Mouse (Mus musculus) MEL (cell line): Measurements from ENCODE around the gene Med15. TPM values are rescaled to one million over a fixed set of nuclear protein-coding genes. Genes with fewer than 3 reads are reported as not detected.

Experiments used
- DNase-seq: peaks from one replicate; pipeline ENCODE4 v3.0.0; 2011; ENCODE audit warnings: low read depth, low spot score
- H3K27ac ChIP-seq: 2 replicates; pipeline ENCODE4 v1.5.1; 2012; ENCODE audit warnings: low read depth, mild to moderate bottlenecking, control low read depth, low read length, moderate library complexity; ENCODE audit not compliant: control insufficient read depth
- H3K27me3 ChIP-seq, 2 experiments: fragments of 150-350 bp in 1 of 2; sonication (generic) in 1 of 2; 2 replicates each; pipeline ENCODE4 v1.6.1; 2012; ENCODE audit warnings: low read length in 2 of 2, mild to moderate bottlenecking in 2 of 2, improper control_type of control experiment in 1 of 2, moderate library complexity in 1 of 2; ENCODE audit not compliant: insufficient read depth in 2 of 2, control insufficient read depth in 1 of 2
- H3K36me3 ChIP-seq, 2 experiments: 2 replicates each; pipeline ENCODE4 v1.6.1; 2012 to 2014; ENCODE audit warnings: low read length in 2 of 2, improper control_type of control experiment in 1 of 2, inconsistent platforms in 1 of 2, mild to moderate bottlenecking in 1 of 2; ENCODE audit not compliant: insufficient read depth in 2 of 2, control insufficient read depth in 1 of 2
- H3K4me1 ChIP-seq, 2 experiments: fragments of 150-350 bp in 1 of 2; sonication (generic) in 1 of 2; 2 replicates each; pipeline ENCODE4 v1.6.1; 2012; ENCODE audit warnings: low read length in 2 of 2, improper control_type of control experiment in 1 of 2, mild to moderate bottlenecking in 1 of 2; ENCODE audit not compliant: insufficient read depth in 2 of 2, control insufficient read depth in 1 of 2
- H3K4me3 ChIP-seq, 2 experiments: fragments of 150-350 bp in 1 of 2; sonication (generic) in 1 of 2; 2 replicates each; pipeline ENCODE4 v1.5.1; 2012; ENCODE audit warnings: low read depth in 2 of 2, low read length in 2 of 2, mild to moderate bottlenecking in 2 of 2, moderate library complexity in 2 of 2, control low read depth in 1 of 2, improper control_type of control experiment in 1 of 2; ENCODE audit not compliant: control insufficient read depth in 1 of 2, insufficient read depth in 1 of 2
- H3K79me2 ChIP-seq: 2 replicates; pipeline ENCODE4 v1.6.1; 2012; ENCODE audit warnings: mild to moderate bottlenecking, low read length, moderate library complexity; ENCODE audit not compliant: control insufficient read depth, poor library complexity, insufficient read depth
- H3K9ac ChIP-seq: 2 replicates; pipeline ENCODE4 v1.6.1; 2012; ENCODE audit warnings: low read depth, mild to moderate bottlenecking, control low read depth, low read length, moderate library complexity; ENCODE audit not compliant: control insufficient read depth, poor library complexity, severe bottlenecking
- H3K9me3 ChIP-seq: fragments of 150-350 bp; sonication (generic); replicated peaks from 2 replicates; pipeline ENCODE4 v1.6.1; 2012; ENCODE audit warnings: mild to moderate bottlenecking, low read length, improper control_type of control experiment, moderate library complexity; ENCODE audit not compliant: insufficient read depth
- BHLHE40 ChIP-seq: IDR thresholded peaks from 2 replicates; pipeline ENCODE4 v1.6.1; 2012; ENCODE audit warnings: low read depth, mild to moderate bottlenecking, inconsistent platforms, low read length, improper control_type of control experiment, borderline replicate concordance
- CHD2 ChIP-seq: IDR thresholded peaks from 2 replicates; pipeline ENCODE4 v1.6.1; 2011; ENCODE audit warnings: low read length, improper control_type of control experiment
- CTCF ChIP-seq, 3 experiments: IDR thresholded peaks in 2 of 3; conservative IDR thresholded peaks in 1 of 3; 2 replicates each; pipeline ENCODE4 v1.5.1; 2011 to 2012; ENCODE audit warnings: low read length in 3 of 3, low read depth in 2 of 3, mild to moderate bottlenecking in 2 of 3, improper control_type of control experiment in 1 of 3, inconsistent platforms in 1 of 3, mixed read lengths in 1 of 3, moderate library complexity in 1 of 3; ENCODE audit not compliant: control insufficient read depth in 1 of 3, insufficient read depth in 1 of 3, poor library complexity in 1 of 3, severe bottlenecking in 1 of 3
- EP300 ChIP-seq, 2 experiments: IDR thresholded peaks; 2 replicates each; pipeline ENCODE4 v1.6.1; 2011; ENCODE audit warnings: improper control_type of control experiment in 2 of 2, low read length in 2 of 2, low read depth in 1 of 2, mild to moderate bottlenecking in 1 of 2
- ETS1 ChIP-seq: IDR thresholded peaks from 2 replicates; pipeline ENCODE4 v1.6.1; 2012; ENCODE audit warnings: low read depth, mild to moderate bottlenecking, inconsistent platforms, low read length, improper control_type of control experiment, moderate library complexity
- GATA1 ChIP-seq: IDR thresholded peaks from 2 replicates; pipeline ENCODE4 v1.6.1; 2011; ENCODE audit warnings: low read depth, low read length, improper control_type of control experiment
- JUND ChIP-seq: IDR thresholded peaks from 2 replicates; pipeline ENCODE4 v1.6.1; 2011; ENCODE audit warnings: low read depth, mild to moderate bottlenecking, improper control_type of control experiment, low read length
- KAT2A ChIP-seq: conservative IDR thresholded peaks from 2 replicates; pipeline ENCODE4 v1.6.1; 2012; ENCODE audit warnings: low read depth, low read length, improper control_type of control experiment, inconsistent platforms
- MAFK ChIP-seq: IDR thresholded peaks from 2 replicates; pipeline ENCODE4 v1.6.1; 2011; ENCODE audit warnings: low read depth, mild to moderate bottlenecking, low read length, improper control_type of control experiment, borderline replicate concordance
- MAX ChIP-seq: IDR thresholded peaks from 2 replicates; pipeline ENCODE4 v1.6.1; 2011; ENCODE audit warnings: low read length, improper control_type of control experiment
- MEF2A ChIP-seq: IDR thresholded peaks from 2 replicates; pipeline ENCODE4 v1.6.1; 2014; ENCODE audit warnings: low read depth, mild to moderate bottlenecking, inconsistent platforms, low read length, improper control_type of control experiment; ENCODE audit not compliant: poor library complexity, insufficient replicate concordance, severe bottlenecking; ENCODE audit errors: extremely low read depth
- MXI1 ChIP-seq: IDR thresholded peaks from 2 replicates; pipeline ENCODE4 v1.6.1; 2011; ENCODE audit warnings: mild to moderate bottlenecking, low read depth, low read length, improper control_type of control experiment
- MYB ChIP-seq: IDR thresholded peaks from 2 replicates; pipeline ENCODE4 v1.6.1; 2011; ENCODE audit warnings: mild to moderate bottlenecking, low read depth, low read length, improper control_type of control experiment
- POLR2A ChIP-seq, 2 experiments: IDR thresholded peaks; 2 replicates each; pipeline ENCODE4 v1.6.1; 2011 to 2012; ENCODE audit warnings: low read length in 2 of 2, mild to moderate bottlenecking in 2 of 2, control low read depth in 1 of 2, improper control_type of control experiment in 1 of 2, low read depth in 1 of 2, moderate library complexity in 1 of 2; ENCODE audit not compliant: control insufficient read depth in 1 of 2, insufficient read depth in 1 of 2, poor library complexity in 1 of 2
- POLR2AphosphoS2 ChIP-seq: IDR thresholded peaks from 2 replicates; pipeline ENCODE4 v1.6.1; 2011; ENCODE audit warnings: low read length, improper control_type of control experiment
- POLR2AphosphoS5 ChIP-seq: IDR thresholded peaks from 2 replicates; pipeline ENCODE4 v1.6.1; 2012; ENCODE audit warnings: low read depth, borderline replicate concordance, mild to moderate bottlenecking, inconsistent platforms, low read length, moderate library complexity, mixed read lengths
- RCOR1 ChIP-seq: IDR thresholded peaks from 2 replicates; pipeline ENCODE4 v1.6.1; 2012; ENCODE audit warnings: low read depth, mild to moderate bottlenecking, inconsistent platforms, low read length, improper control_type of control experiment
- SIN3A ChIP-seq: IDR thresholded peaks from 2 replicates; pipeline ENCODE4 v1.6.1; 2012; ENCODE audit warnings: low read length, improper control_type of control experiment, inconsistent platforms
- TAL1 ChIP-seq: IDR thresholded peaks from 2 replicates; pipeline ENCODE4 v1.6.1; 2012; ENCODE audit warnings: mild to moderate bottlenecking, inconsistent platforms, low read length, moderate library complexity, mixed read lengths
- TCF12 ChIP-seq: IDR thresholded peaks from 2 replicates; pipeline ENCODE4 v1.6.1; 2014; ENCODE audit warnings: low read depth, mild to moderate bottlenecking, inconsistent platforms, low read length, improper control_type of control experiment, moderate library complexity
- UBTF ChIP-seq: IDR thresholded peaks from 2 replicates; pipeline ENCODE4 v1.6.1; 2012; ENCODE audit warnings: low read depth, mild to moderate bottlenecking, inconsistent platforms, low read length, improper control_type of control experiment, moderate library complexity, borderline replicate concordance; ENCODE audit not compliant: insufficient read depth
- USF1 ChIP-seq: IDR thresholded peaks from 2 replicates; pipeline ENCODE4 v1.6.1; 2014; ENCODE audit warnings: low read depth, mild to moderate bottlenecking, inconsistent platforms, low read length, improper control_type of control experiment, moderate library complexity
- USF2 ChIP-seq, 2 experiments: IDR thresholded peaks; 2 replicates each; pipeline ENCODE4 v1.6.1; 2011 to 2012; ENCODE audit warnings: improper control_type of control experiment in 2 of 2, low read length in 2 of 2, borderline replicate concordance in 1 of 2, inconsistent platforms in 1 of 2, low read depth in 1 of 2, mild to moderate bottlenecking in 1 of 2; ENCODE audit not compliant: insufficient read depth in 1 of 2
- ZKSCAN1 ChIP-seq: IDR thresholded peaks from 2 replicates; pipeline ENCODE4 v1.6.1; 2012; ENCODE audit warnings: low read depth, mild to moderate bottlenecking, inconsistent platforms, low read length, improper control_type of control experiment, moderate library complexity
- ZMIZ1 ChIP-seq: IDR thresholded peaks from 2 replicates; pipeline ENCODE4 v1.6.1; 2012; ENCODE audit warnings: low read depth, mild to moderate bottlenecking, inconsistent platforms, low read length, improper control_type of control experiment, moderate library complexity
- polyA plus RNA-seq, 2 experiments: library from polyadenylated mRNA; stranded (reverse) in 1 of 2; unstranded in 1 of 2; fragments of >175 nt in 1 of 2; fragments of >200 nt in 1 of 2; gene quantifications; 2 replicates each; pipeline versions ENCODE4 v1.2.1 to v1.2.4; 2012; ENCODE audit warnings: low replicate concordance in 2 of 2, low read depth in 1 of 2; ENCODE audit not compliant: insufficient read length in 2 of 2, insufficient read depth in 1 of 2, missing spikeins in 1 of 2
- total RNA-seq: library from RNA; depleted of rRNA; stranded (reverse); fragments of 300-350 nt; gene quantifications from 2 replicates; pipeline ENCODE4 v1.2.3, GENCODE M21; 2012

Gene Med15
- total and polyA plus RNA-seq, 3 experiments = 25.9 to 62.0 TPM; not detected in 1

DNA sequence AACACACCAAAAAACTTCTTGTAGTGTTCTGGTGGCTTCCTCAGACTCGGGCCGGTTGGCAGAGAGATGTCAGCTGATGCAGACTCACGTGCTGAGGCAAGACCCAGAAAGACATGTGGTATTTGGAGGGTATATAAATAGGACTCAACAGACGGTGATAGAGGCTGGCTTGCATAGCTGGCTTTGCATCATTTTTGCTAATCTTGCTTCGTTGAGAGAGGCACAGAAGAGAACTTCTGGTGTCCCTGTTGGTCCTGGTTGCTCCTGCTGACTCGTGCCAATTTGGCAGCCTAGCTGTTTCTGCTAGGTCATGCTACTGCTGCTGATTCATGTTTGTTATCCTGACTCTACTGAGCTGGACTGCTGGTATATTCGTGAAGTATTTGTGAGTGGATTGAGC, 36.1 kb upstream of the Med15 start:
- Histone ChIP-seq H3K9me3 (no peaks in the 10 kb centered on the region), H3K4me3 (no peak overlapping the region), H3K27ac (peak overlapping the region; percentile 25), H3K9ac (no peak overlapping the region), H3K36me3 (peaks cover 26 to 69% of the 10 kb centered on the region in 2 experiments), H3K79me2 (peaks cover 11% of the 10 kb centered on the region; the same call in 1 of the 2 replicates), H3K4me1 (peaks cover 8 to 13% of the 10 kb centered on the region in 2 experiments), H3K27me3 (no peaks in the 10 kb centered on the region)
- DNase-seq = peak; percentile 61
- 0 out of 4 replicates have a peak, but pooled peaks of 1 of the 2 experiments have one; percentile 35 for TF ChIP-seq USF2 (IDR thresholded peaks at IDR 0.05; ENCODE audit: borderline replicate concordance in 1 of 2, insufficient read depth in 1 of 2, low read depth in 1 of 2, low read length in 2 of 2)
- TF ChIP-seq MXI1 = peak; percentile 83; the same call in 1 of the 2 replicates
- no peak for TF ChIP-seq POLR2A (IDR thresholded peaks at IDR 0.05; ENCODE audit: control insufficient read depth in 1 of 2, insufficient read depth in 1 of 2, low read depth in 1 of 2, low read length in 2 of 2, poor library complexity in 1 of 2)
- TF ChIP-seq POLR2AphosphoS5 = no peak
- 0 out of 2 replicates have a peak, but pooled peaks have one; percentile 50 for TF ChIP-seq MAX
- no peak for TF ChIP-seq TAL1
- peak; percentile 79 for TF ChIP-seq ETS1
- no peak for TF ChIP-seq ZMIZ1
- peak; percentile 25 to 38; a peak in 2 of 4 replicates for TF ChIP-seq EP300 (IDR thresholded peaks at IDR 0.05; ENCODE audit: low read depth in 1 of 2, low read length in 2 of 2)
- TF ChIP-seq MAFK = peak; percentile 69; the same call in 1 of the 2 replicates
- peak; percentile 82; the same call in 1 of the 2 replicates for TF ChIP-seq USF1
- 0 out of 2 replicates have a peak, but pooled peaks have one; percentile 23 for TF ChIP-seq TCF12
- peak; percentile 47; the same call in 1 of the 2 replicates for TF ChIP-seq MEF2A
- 0 out of 2 replicates have a peak, but pooled peaks have one; percentile 37 for TF ChIP-seq POLR2AphosphoS2
- peak; percentile 82 for TF ChIP-seq BHLHE40

DNA sequence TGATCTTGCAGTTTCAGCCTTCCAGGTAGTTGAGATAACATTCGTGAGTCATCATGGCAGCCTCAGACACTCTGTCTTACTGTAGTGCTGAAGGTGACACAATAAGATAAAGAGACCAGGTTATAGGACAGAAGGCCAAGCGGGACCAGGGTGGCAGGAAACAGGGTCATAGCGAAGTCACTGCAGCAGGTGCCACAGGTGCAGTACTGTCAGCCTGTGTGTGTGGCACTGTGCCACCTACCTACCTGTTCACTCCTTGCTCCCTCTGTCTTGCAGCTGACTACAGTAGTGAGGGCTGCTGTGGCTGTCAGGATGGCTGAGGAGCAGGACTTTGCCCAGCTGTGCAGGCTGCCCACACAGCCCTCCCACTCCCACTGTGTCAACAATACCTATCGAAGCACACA, 31.4 kb upstream of the Med15 start:
- no peak overlapping the region; the same call in 1 of the 2 replicates for H3K27ac ChIP-seq
- no peak overlapping the region for H3K9ac ChIP-seq
- peaks cover 36% of the 10 kb centered on the region for H3K79me2 ChIP-seq
- peaks cover 34 to 44% of the 10 kb centered on the region in 2 experiments for H3K36me3 ChIP-seq
- H3K4me3 ChIP-seq = no peak overlapping the region
- peak; percentile 73 for DNase-seq
- H3K9me3 ChIP-seq = no peaks in the 10 kb centered on the region
- no peaks in the 10 kb centered on the region for H3K27me3 ChIP-seq
- TF ChIP-seq TCF12 (peak; percentile 75), TAL1 (peak; percentile 86), GATA1 (peak; percentile 79), UBTF (no peak), MXI1 (no peak), MEF2A (0 out of 2 replicates have a peak, but pooled peaks have one; percentile 34), POLR2AphosphoS5 (no peak), BHLHE40 (0 out of 2 replicates have a peak, but pooled peaks have one; percentile 18), RCOR1 (peak; percentile 42; the same call in 1 of the 2 replicates), CHD2 (no peak), CTCF (IDR thresholded peaks at IDR 0.05 in 2 of 3, conservative IDR thresholded peaks at IDR 0.05 in 1 of 3; ENCODE audit: control insufficient read depth in 1 of 3, insufficient read depth in 1 of 3, low read depth in 2 of 3, low read length in 3 of 3, poor library complexity in 1 of 3, severe bottlenecking in 1 of 3) (no peak), JUND (peak; percentile 83), KAT2A (no peak), ETS1 (peak; percentile 81), MAFK (no peak), POLR2A (IDR thresholded peaks at IDR 0.05; ENCODE audit: control insufficient read depth in 1 of 2, insufficient read depth in 1 of 2, low read depth in 1 of 2, low read length in 2 of 2, poor library complexity in 1 of 2) (no peak), SIN3A (peak; percentile 46), ZKSCAN1 (0 out of 2 replicates have a peak, but pooled peaks have one; percentile 24), USF1 (no peak), MYB (0 out of 2 replicates have a peak, but pooled peaks have one; percentile 34), EP300 (IDR thresholded peaks at IDR 0.05; ENCODE audit: low read depth in 1 of 2, low read length in 2 of 2) (peak; percentile 78 to 85)
- TF ChIP-seq, all 39 proteins: peak for 12
- peaks cover 24 to 28% of the 10 kb centered on the region in 2 experiments for H3K4me1 ChIP-seq
